Mouse (Mus musculus) cerebral cortex, adult 2 months (tissue): ENCODE measurements around the gene Tsr3.

Experiments
- WGBS: fragments of 180-500 bp; shearing (Covaris S2); methylation state at CpG from one replicate; pipeline ENCODE4 v1.1.7; 2018; 5-methylcytosine and 5-hydroxymethylcytosine counted together

The Tsr3 gene

GRCm38 (mm10) chr17:25239695-25240636 lies at the start of gene Tsr3, which contains the start of gene Gnptg:
Tsr3 (plus strand) TSS chr17:25240170.
Gnptg (minus strand) TSS chr17:25240124.
- WGBS = under 1% methylated on average over 80 of the region's 80 CpGs

GRCm38 (mm10) chr17:25202401-25202800 lies 37.6 kb upstream of the Tsr3 start:
- 82% methylated on average over 4 of the region's 4 CpGs for WGBS

GRCm38 (mm10) chr17:25210006-25210405 lies 30.0 kb upstream of the Tsr3 start:
- 91% methylated on average over 4 of the region's 4 CpGs for WGBS

- 59% methylated on average over 15 of the region's 15 CpGs for WGBS
These were observed 29.1 kb upstream of the Tsr3 start for GRCm38 (mm10) chr17:25210680-25211466.

- 53% methylated on average over 4 of the region's 4 CpGs for WGBS
These were observed 28.3 kb upstream of the Tsr3 start for GRCm38 (mm10) chr17:25211705-25212104.

GRCm38 (mm10) chr17:25215431-25215830 lies 24.5 kb upstream of the Tsr3 start:
- 83% methylated on average over 3 of the region's 3 CpGs for WGBS

GRCm38 (mm10) chr17:25218967-25219366 lies 21.0 kb upstream of the Tsr3 start:
- 89% methylated on average over 9 of the region's 9 CpGs for WGBS

- WGBS = 88% methylated on average over 15 of the region's 15 CpGs
These were observed 20.3 kb upstream of the Tsr3 start for GRCm38 (mm10) chr17:25219492-25220295.

- 63% methylated on average over 1 of the region's 1 CpGs for WGBS
These were observed 19.2 kb upstream of the Tsr3 start for GRCm38 (mm10) chr17:25220746-25221145.

GRCm38 (mm10) chr17:25221821-25222503 lies 18.0 kb upstream of the Tsr3 start:
- 8% methylated on average over 20 of the region's 30 CpGs for WGBS

GRCm38 (mm10) chr17:25222504-25222940 lies 17.4 kb upstream of the Tsr3 start:
- WGBS = 16% methylated on average over 17 of the region's 28 CpGs

GRCm38 (mm10) chr17:25222951-25223601 lies 16.9 kb upstream of the Tsr3 start:
- WGBS = 33% methylated on average over 6 of the region's 6 CpGs

- WGBS = 84% methylated on average over 7 of the region's 7 CpGs
These were observed 15.3 kb upstream of the Tsr3 start for GRCm38 (mm10) chr17:25224586-25225222.

- WGBS = 88% methylated on average over 4 of the region's 4 CpGs
These were observed 14.3 kb upstream of the Tsr3 start for GRCm38 (mm10) chr17:25225659-25226058.

- 89% methylated on average over 5 of the region's 5 CpGs for WGBS
These were observed 12.0 kb upstream of the Tsr3 start for GRCm38 (mm10) chr17:25227991-25228390.

GRCm38 (mm10) chr17:25230014-25230655 lies 9.8 kb upstream of the Tsr3 start:
- WGBS = 52% methylated on average over 17 of the region's 17 CpGs

GRCm38 (mm10) chr17:25230700-25231099 lies 9.3 kb upstream of the Tsr3 start:
- 69% methylated on average over 3 of the region's 3 CpGs for WGBS

- 72% methylated on average over 6 of the region's 11 CpGs for WGBS
These were observed 8.3 kb upstream of the Tsr3 start for GRCm38 (mm10) chr17:25231621-25232020.

- WGBS = 69% methylated on average over 9 of the region's 9 CpGs
These were observed 4.3 kb upstream of the Tsr3 start for GRCm38 (mm10) chr17:25235635-25236034.
